Mouse (Mus musculus) right cerebral cortex, postnatal 14 days (tissue): ENCODE measurements around the gene Commd8.
A peak's percentile ranks its signal among the peaks of the same experiment; 100 is the strongest.

Source experiments
- DNase-seq: peaks from one replicate; pipeline ENCODE4 v3.0.0; 2022

Commd8 gene

GRCm38 (mm10) chr5:72167594-72168284 is at the start of gene Commd8:
Commd8 (minus strand) TSS chr5:72168189.
- DNase-seq = peak; percentile 94

GRCm38 (mm10) chr5:72211741-72212140 is 43.8 kb upstream of the Commd8 start:
- DNase-seq = no peak

GRCm38 (mm10) chr5:72210812-72211139 is 42.8 kb upstream of the Commd8 start:
- no peak for DNase-seq

- no peak for DNase-seq
Observed at GRCm38 (mm10) chr5:72210123-72210811, 42.3 kb upstream of the Commd8 start.

GRCm38 (mm10) chr5:72208515-72208914 is 40.5 kb upstream of the Commd8 start:
- no peak for DNase-seq

- DNase-seq = no peak
Observed at GRCm38 (mm10) chr5:72205271-72205670, 37.3 kb upstream of the Commd8 start.

- no peak for DNase-seq
Observed at GRCm38 (mm10) chr5:72204507-72204906, 36.5 kb upstream of the Commd8 start.

GRCm38 (mm10) chr5:72203734-72204073 is 35.7 kb upstream of the Commd8 start:
- DNase-seq = no peak

- peak; percentile 73 for DNase-seq
Observed at GRCm38 (mm10) chr5:72203028-72203733, 35.2 kb upstream of the Commd8 start.

- no peak for DNase-seq
Observed at GRCm38 (mm10) chr5:72202016-72202415, 34.0 kb upstream of the Commd8 start.

- DNase-seq = no peak
Observed at GRCm38 (mm10) chr5:72201600-72201999, 33.6 kb upstream of the Commd8 start.

- no peak for DNase-seq
Observed at GRCm38 (mm10) chr5:72195442-72195841, 27.5 kb upstream of the Commd8 start.

- DNase-seq = no peak
Observed at GRCm38 (mm10) chr5:72191932-72192331, 23.9 kb upstream of the Commd8 start.

- no peak for DNase-seq
Observed at GRCm38 (mm10) chr5:72191154-72191553, 23.2 kb upstream of the Commd8 start.

- no peak for DNase-seq
Observed at GRCm38 (mm10) chr5:72184437-72185100, 16.6 kb upstream of the Commd8 start.

- no peak for DNase-seq
Observed at GRCm38 (mm10) chr5:72183929-72184328, 15.9 kb upstream of the Commd8 start.

- no peak for DNase-seq
Observed at GRCm38 (mm10) chr5:72182804-72183203, 14.8 kb upstream of the Commd8 start.

GRCm38 (mm10) chr5:72181194-72181593 is 13.2 kb upstream of the Commd8 start:
- no peak for DNase-seq

GRCm38 (mm10) chr5:72175530-72175929 is 7.5 kb upstream of the Commd8 start:
- DNase-seq = no peak

GRCm38 (mm10) chr5:72175050-72175449 is 7.1 kb upstream of the Commd8 start:
- no peak for DNase-seq

GRCm38 (mm10) chr5:72173521-72173920 is 5.5 kb upstream of the Commd8 start:
- no peak for DNase-seq

GRCm38 (mm10) chr5:72172675-72173074 is 4.7 kb upstream of the Commd8 start:
- no peak for DNase-seq

- no peak for DNase-seq
Observed at GRCm38 (mm10) chr5:72170067-72170466, 2.1 kb upstream of the Commd8 start.

GRCm38 (mm10) chr5:72168285-72168621 is 264 bp upstream of the Commd8 start:
- DNase-seq = no peak
